Mouse (Mus musculus): ENCODE measurements around the gene Mrpl9. TPM values are rescaled to one million over a fixed set of nuclear protein-coding genes. Genes with fewer than 3 reads are reported as not detected.
A peak's percentile ranks its signal among the peaks of the same experiment; 100 is the strongest.

Mrpl9 gene
- polyA plus RNA-seq, 1 experiment from 2014 or later, result 58.8 TPM

- Histone ChIP-seq H3K36me3 (peaks cover 58% of the 10 kb centered on the region), H3K27me3 (no peaks in the 10 kb centered on the region), H3K4me3 (no peak overlapping the region), H3K9me3 (no peaks in the 10 kb centered on the region), H3K4me2 (no peak overlapping the region), H3K4me1 (replicated peaks) (no peaks in the 10 kb centered on the region), H3K9ac (no peak overlapping the region), H3K27ac (no peak overlapping the region)
- no peak for ATAC-seq (ENCODE audit: low FRiP score)
- WGBS, result 82% methylated on average over 2 of the region's 2 CpGs
Measured at GRCm38 (mm10) chr3:94430980-94431379, 12.1 kb upstream of the Mrpl9 start.

GRCm38 (mm10) chr3:94434305-94434704, 8.8 kb upstream of the Mrpl9 start:
- Histone ChIP-seq H3K9ac (no peak overlapping the region), H3K4me3 (no peak overlapping the region), H3K9me3 (no peaks in the 10 kb centered on the region), H3K27ac (no peak overlapping the region), H3K4me2 (no peak overlapping the region), H3K4me1 (replicated peaks) (no peaks in the 10 kb centered on the region), H3K36me3 (peaks cover 30% of the 10 kb centered on the region), H3K27me3 (no peaks in the 10 kb centered on the region)
- WGBS, result 91% methylated on average over 2 of the region's 2 CpGs
- no peak for ATAC-seq (ENCODE audit: low FRiP score)

- Histone ChIP-seq H3K9me3 (no peaks in the 10 kb centered on the region), H3K4me2 (no peak overlapping the region), H3K4me3 (no peak overlapping the region), H3K9ac (no peak overlapping the region), H3K27ac (no peak overlapping the region), H3K36me3 (0 out of 2 replicates have a peak, but pooled peaks cover 12% of the 10 kb centered on the region), H3K4me1 (replicated peaks) (no peaks in the 10 kb centered on the region), H3K27me3 (0 out of 2 replicates have a peak, but pooled peaks cover 6% of the 10 kb centered on the region)
- WGBS, result 89% methylated on average over 9 of the region's 9 CpGs
- no peak for ATAC-seq (ENCODE audit: low FRiP score)
Measured at GRCm38 (mm10) chr3:94436420-94436819, 6.7 kb upstream of the Mrpl9 start.

- WGBS, result 39% methylated on average over 3 of the region's 3 CpGs
- Histone ChIP-seq H3K27ac (no peak overlapping the region), H3K4me2 (no peak overlapping the region), H3K9me3 (no peaks in the 10 kb centered on the region), H3K4me1 (replicated peaks) (peaks cover 13% of the 10 kb centered on the region), H3K36me3 (peaks cover 14% of the 10 kb centered on the region), H3K4me3 (no peak overlapping the region), H3K9ac (no peak overlapping the region), H3K27me3 (0 out of 2 replicates have a peak, but pooled peaks cover 6% of the 10 kb centered on the region)
- ATAC-seq (ENCODE audit: low FRiP score), result no peak
Measured at GRCm38 (mm10) chr3:94441182-94441581, 1.9 kb upstream of the Mrpl9 start.

DNA sequence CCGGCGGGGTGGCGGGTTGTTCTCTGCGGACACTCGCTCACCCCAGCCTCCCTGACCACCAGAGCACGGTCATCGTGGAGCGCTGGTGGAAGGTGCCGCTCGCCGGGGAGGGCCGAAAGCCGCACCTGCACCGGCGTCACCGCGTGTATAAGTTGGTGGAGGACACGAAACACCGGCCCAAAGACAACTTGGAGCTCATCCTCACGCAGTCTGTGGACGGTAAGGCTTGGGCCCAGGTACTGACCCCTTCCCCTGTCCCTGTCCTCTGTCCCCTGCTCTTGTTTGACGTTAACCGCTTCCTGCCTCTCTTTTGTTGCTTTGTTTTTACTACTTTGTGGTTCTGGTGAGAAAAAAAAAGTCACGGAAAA, 463 bp downstream of the Mrpl9 start, which contains the start of gene Oaz3:
Oaz3 (minus strand) TSS at position 319 of the 368 bp plus-strand sequence.
- H3K9me3 ChIP-seq, result no peaks in the 10 kb centered on the region
- peak within 1 kb of the TSS; percentile 96 for H3K4me3 ChIP-seq
- WGBS, result under 1% methylated on average over 24 of the region's 24 CpGs
- peak within 1 kb of the TSS; percentile 78 for H3K27ac ChIP-seq
- H3K9ac ChIP-seq, result peak within 1 kb of the TSS; percentile 97
- ATAC-seq (ENCODE audit: low FRiP score), result peak; percentile 49; the same call in 1 of the 2 replicates
- H3K27me3 ChIP-seq, result 0 out of 2 replicates have a peak, but pooled peaks cover 6% of the 10 kb centered on the region
- H3K36me3 ChIP-seq, result peaks cover 38% of the 10 kb centered on the region
- peak within 1 kb of the TSS; percentile 97 for H3K4me2 ChIP-seq
- peaks cover 13% of the 10 kb centered on the region for H3K4me1 ChIP-seq (replicated peaks)

- Histone ChIP-seq H3K4me1 (replicated peaks) (peaks cover 5% of the 10 kb centered on the region), H3K4me2 (no peak overlapping the region), H3K36me3 (peaks cover 57% of the 10 kb centered on the region), H3K27me3 (no peaks in the 10 kb centered on the region), H3K9me3 (no peaks in the 10 kb centered on the region), H3K27ac (no peak overlapping the region), H3K4me3 (no peak overlapping the region), H3K9ac (no peak overlapping the region)
- 91% methylated on average over 2 of the region's 2 CpGs for WGBS
- no peak for ATAC-seq (ENCODE audit: low FRiP score)
Measured at GRCm38 (mm10) chr3:94449377-94449776, 6.3 kb downstream of the Mrpl9 start.

DNA sequence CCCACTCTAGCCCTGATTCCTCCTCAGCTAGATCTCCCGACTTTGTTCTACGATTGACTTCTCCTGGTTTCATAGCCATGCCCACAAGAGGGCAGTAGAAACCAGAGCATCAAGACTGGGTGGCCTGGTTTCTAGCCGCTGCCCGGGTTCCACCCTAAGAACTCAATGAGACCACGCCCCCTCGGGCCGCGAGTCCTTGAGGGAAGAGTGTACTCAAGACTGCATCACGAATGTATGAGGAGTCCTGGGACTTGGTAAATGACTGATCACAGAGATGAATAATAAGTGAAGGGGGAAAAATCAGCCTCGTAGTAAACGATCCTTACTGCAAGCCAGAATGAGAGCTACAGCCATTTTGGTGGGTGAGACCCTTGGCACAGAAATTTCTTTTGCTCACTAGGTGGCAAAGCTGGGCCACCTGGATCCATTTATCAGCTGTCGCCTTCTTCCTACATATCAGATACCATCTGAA, 13.4 kb downstream of the Mrpl9 start:
- H3K36me3 ChIP-seq, result no peaks in the 10 kb centered on the region
- peak overlapping the region; percentile 46; the same call in 1 of the 2 replicates for H3K9ac ChIP-seq
- ATAC-seq (ENCODE audit: low FRiP score), result peak; percentile 93
- no peaks in the 10 kb centered on the region for H3K9me3 ChIP-seq
- no peak overlapping the region for H3K27ac ChIP-seq
- H3K4me3 ChIP-seq, result peak overlapping the region; percentile 36
- peak overlapping the region; percentile 50 for H3K4me2 ChIP-seq
- H3K4me1 ChIP-seq (replicated peaks), result peaks cover 6% of the 10 kb centered on the region; the same call in 1 of the 2 replicates
- WGBS, result 2% methylated on average over 12 of the region's 12 CpGs
- H3K27me3 ChIP-seq, result 0 out of 2 replicates have a peak, but pooled peaks cover 7% of the 10 kb centered on the region

GRCm38 (mm10) chr3:94457055-94457454, 13.9 kb downstream of the Mrpl9 start:
- no peak overlapping the region for H3K9ac ChIP-seq
- no peaks in the 10 kb centered on the region for H3K36me3 ChIP-seq
- H3K4me2 ChIP-seq, result peak overlapping the region; percentile 50; the same call in 1 of the 2 replicates
- H3K27ac ChIP-seq, result no peak overlapping the region; the same call in 1 of the 2 replicates
- peak overlapping the region; percentile 36 for H3K4me3 ChIP-seq
- WGBS, result 81% methylated on average over 3 of the region's 3 CpGs
- H3K27me3 ChIP-seq, result 0 out of 2 replicates have a peak, but pooled peaks cover 7% of the 10 kb centered on the region
- H3K4me1 ChIP-seq (replicated peaks), result peaks cover 6% of the 10 kb centered on the region; the same call in 1 of the 2 replicates
- ATAC-seq (ENCODE audit: low FRiP score), result peak; percentile 34; the same call in 1 of the 2 replicates
- no peaks in the 10 kb centered on the region for H3K9me3 ChIP-seq

DNA sequence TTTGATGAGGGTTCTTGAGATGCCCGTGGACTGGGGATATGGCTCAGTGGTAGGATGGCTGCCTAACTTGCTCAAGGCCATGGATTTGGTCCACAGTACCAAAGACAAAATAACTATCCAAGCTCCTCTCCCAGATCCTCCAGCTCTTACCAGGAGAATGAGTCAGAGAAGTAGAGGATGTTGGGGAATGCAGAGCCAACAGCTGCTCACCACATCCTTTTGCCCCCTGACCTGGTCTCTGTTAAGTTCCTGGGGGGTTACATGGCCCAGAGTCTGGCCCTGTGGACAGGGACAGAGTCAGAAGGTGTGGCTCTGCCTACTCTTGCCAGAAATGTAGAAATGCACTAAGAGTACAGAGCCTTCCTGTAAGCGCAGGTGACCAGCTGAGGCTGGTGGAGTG, 16.7 kb downstream of the Mrpl9 start:
- Histone ChIP-seq H3K4me3 (no peak overlapping the region), H3K4me1 (replicated peaks) (peaks cover 22% of the 10 kb centered on the region), H3K27ac (no peak overlapping the region), H3K9ac (no peak overlapping the region), H3K27me3 (0 out of 2 replicates have a peak, but pooled peaks cover 7% of the 10 kb centered on the region), H3K4me2 (no peak overlapping the region), H3K36me3 (no peaks in the 10 kb centered on the region), H3K9me3 (no peaks in the 10 kb centered on the region)
- WGBS, result 100% methylated on average over 2 of the region's 2 CpGs
- ATAC-seq (ENCODE audit: low FRiP score), result no peak

DNA sequence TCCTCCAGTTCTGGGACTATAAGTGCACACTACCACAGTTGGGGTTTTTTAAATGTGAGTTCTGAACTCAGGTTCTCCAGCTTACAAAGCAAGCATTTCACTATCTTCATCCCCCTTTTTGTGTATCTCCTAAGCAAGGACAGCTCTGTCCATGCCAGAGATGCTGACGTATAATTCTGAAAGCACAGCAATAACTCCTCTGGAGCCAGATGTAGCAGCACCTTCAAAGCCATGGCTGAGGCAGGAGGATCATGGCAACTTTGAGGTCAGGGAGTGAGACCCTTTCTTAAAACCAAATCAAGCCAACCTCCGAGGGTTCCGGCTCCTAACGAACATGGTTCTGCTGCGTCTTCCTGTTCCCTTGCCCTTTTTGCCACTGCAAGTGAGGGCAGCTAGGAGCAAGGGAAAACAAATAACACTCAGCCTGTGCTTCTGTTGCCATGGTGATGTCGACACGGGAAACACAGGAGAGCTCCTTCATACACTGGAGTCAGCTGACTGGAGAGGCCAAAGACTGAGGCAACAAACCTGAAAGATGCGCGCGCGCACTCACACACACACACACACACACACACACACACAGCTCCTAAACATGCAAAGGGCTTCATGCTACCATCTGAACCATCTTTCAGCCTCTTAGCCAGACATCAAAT, 20.9 kb downstream of the Mrpl9 start:
- Histone ChIP-seq H3K9ac (peak overlapping the region; percentile 29; the same call in 1 of the 2 replicates), H3K27me3 (no peaks in the 10 kb centered on the region), H3K9me3 (no peaks in the 10 kb centered on the region), H3K4me1 (replicated peaks) (peaks cover 38% of the 10 kb centered on the region), H3K36me3 (no peaks in the 10 kb centered on the region), H3K27ac (peak overlapping the region; percentile 94), H3K4me2 (peak overlapping the region; percentile 15; the same call in 1 of the 2 replicates), H3K4me3 (no peak overlapping the region)
- peak; percentile 74 for ATAC-seq (ENCODE audit: low FRiP score)
- WGBS, result 18% methylated on average over 11 of the region's 11 CpGs

- no peaks in the 10 kb centered on the region for H3K36me3 ChIP-seq
- 37% methylated on average over 13 of the region's 13 CpGs for WGBS
- ATAC-seq (ENCODE audit: low FRiP score), result peak; percentile 63
- no peak overlapping the region for H3K4me2 ChIP-seq
- H3K4me1 ChIP-seq (replicated peaks), result peaks cover 39% of the 10 kb centered on the region
- no peaks in the 10 kb centered on the region for H3K27me3 ChIP-seq
- no peak overlapping the region for H3K4me3 ChIP-seq
- peak overlapping the region; percentile 94 for H3K27ac ChIP-seq
- no peaks in the 10 kb centered on the region for H3K9me3 ChIP-seq
- peak overlapping the region; percentile 59 for H3K9ac ChIP-seq
Measured at GRCm38 (mm10) chr3:94465632-94466430, 22.7 kb downstream of the Mrpl9 start.

DNA sequence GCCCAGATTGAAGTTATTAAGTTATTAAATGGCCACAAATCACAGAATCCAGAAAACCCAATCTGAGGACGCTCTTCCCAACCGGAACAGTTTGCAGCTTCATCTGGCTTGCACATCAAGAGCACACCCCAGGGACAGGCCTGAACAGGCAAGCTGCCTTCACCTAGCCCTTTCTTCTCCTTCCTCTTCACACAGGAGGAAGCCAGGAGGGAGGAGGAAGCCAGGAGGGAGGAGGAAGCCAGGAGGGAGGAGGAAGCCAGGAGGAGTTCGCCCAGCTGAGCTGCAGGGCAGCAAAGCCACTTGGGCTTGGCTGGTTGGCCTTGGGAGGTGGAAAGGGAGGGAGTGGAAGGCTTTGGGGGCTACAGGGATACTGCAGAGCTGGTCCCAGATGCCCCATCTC, 25.8 kb downstream of the Mrpl9 start:
- 49% methylated on average over 3 of the region's 3 CpGs for WGBS
- ATAC-seq (ENCODE audit: low FRiP score), result no peak
- no peaks in the 10 kb centered on the region for H3K27me3 ChIP-seq
- peaks cover 45% of the 10 kb centered on the region for H3K4me1 ChIP-seq (replicated peaks)
- H3K27ac ChIP-seq, result no peak overlapping the region
- H3K4me2 ChIP-seq, result no peak overlapping the region
- H3K9me3 ChIP-seq, result no peaks in the 10 kb centered on the region
- H3K4me3 ChIP-seq, result no peak overlapping the region
- H3K36me3 ChIP-seq, result no peaks in the 10 kb centered on the region
- H3K9ac ChIP-seq, result no peak overlapping the region

All from hindbrain, embryonic 13.5 days (tissue).